Mouse (Mus musculus) cerebellum, adult 8-10 months (tissue): ENCODE measurements at regions not wholly inside any gene's neighbourhood (a gene's known extent, or its start where the extent isn't known, plus 50 kb on each side); places are given as distances from the start of the nearest gene placed in this dataset.
A peak's percentile ranks its signal among the peaks of the same experiment; 100 is the strongest.

Experiments
- DNase-seq: peaks from one replicate; pipeline ENCODE4 v3.0.0; 2022

DNA sequence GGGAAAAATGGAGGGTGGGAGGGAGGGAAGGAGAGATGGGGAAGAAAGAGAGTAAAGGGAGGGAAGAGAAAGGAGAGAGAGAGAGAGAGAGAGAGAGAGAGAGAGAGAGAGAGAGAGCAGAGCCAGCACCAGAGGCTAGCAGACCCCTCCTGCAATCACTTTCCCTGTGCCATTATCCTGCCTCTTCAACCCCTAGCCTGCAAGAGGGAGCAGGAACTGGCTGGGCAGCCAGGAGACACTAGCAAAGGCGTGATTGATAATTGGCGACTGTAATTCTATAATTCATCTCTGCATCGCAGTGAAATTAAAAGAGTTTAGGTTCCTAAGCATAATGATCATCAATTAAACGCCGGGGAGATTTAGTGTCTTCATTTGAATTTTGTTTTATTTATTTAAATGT, 190.1 kb upstream of the 4931429L15Rik start:
- no peak for DNase-seq

GRCm38 (mm10) chr9:46509458-46509857, 189.7 kb upstream of the 4931429L15Rik start:
- no peak for DNase-seq

GRCm38 (mm10) chr9:46507036-46507435, 187.2 kb upstream of the 4931429L15Rik start:
- DNase-seq, result peak; percentile 55

DNA sequence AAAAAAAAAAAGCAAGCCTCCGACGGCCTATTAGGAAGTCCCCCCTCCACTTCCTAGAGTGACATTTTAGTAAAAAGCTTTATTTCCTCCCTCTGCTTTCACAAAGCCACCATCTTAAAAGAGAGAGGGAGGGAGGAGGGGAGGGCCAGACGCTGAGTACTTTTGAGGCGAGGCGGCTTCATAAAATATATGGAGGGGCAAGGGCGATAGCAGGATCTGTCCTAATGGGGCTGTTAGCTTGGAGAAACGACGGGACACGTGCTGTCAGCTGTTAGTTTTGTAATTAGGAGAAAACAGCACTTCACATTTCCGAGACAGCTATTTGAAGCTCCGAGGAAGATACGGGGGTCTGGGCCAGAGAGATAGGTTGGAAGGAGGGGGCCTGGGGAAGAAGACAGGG, 184.8 kb upstream of the 4931429L15Rik start:
- DNase-seq, result no peak

DNA sequence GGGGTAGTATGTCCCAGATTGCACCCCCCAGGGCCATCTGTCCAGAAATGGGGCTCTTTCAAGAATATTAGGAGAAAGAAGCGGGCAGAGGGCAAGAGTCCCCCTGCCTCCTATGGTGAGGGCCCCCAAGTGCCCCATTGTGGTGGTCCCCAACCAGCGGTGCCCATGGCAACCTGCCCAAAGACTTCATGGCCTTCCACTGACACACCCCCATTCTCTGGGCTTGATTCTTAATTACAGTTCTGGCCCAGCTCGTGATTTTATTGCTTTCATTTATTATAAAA, 184.3 kb upstream of the 4931429L15Rik start:
- DNase-seq, result no peak

DNA sequence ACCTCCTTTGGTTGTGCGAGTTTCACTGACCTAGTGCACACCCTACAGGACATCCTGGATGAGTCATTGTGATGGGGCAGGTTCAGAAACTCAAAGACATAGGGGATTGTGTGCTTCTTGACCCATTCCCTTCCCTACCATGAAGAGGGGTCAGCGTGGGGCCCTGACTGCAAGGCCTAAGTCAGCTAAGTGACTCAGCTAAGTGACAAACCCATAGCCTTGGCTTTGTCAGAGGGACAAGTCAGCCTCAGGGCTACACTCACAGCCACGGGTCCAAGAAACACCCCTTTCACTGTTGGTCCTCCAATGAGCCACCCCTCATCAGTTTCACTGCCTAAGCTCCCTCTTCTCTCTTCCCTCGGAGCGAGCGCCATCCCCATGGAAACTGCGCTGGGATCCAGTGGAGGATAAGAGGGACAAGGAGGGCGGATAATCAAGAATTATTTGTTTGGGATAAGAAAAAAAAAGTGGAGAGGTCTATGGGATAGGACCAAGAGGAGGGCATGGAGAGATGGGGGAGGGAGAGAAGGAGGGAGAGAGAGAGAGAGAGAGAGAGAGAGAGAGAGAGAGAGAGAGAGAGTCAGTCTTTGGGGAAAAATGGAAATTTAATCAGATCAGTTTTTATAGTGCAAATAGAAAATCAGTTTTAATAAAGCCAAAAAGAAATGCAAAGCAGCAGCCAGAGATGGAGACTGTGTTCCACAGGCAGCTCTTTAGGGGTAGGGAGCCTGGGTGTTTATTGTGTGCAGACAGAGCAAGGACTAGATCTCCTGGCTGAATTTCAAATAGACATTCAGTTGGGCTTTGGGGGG, 183.7 kb upstream of the 4931429L15Rik start:
- DNase-seq, result no peak

DNA sequence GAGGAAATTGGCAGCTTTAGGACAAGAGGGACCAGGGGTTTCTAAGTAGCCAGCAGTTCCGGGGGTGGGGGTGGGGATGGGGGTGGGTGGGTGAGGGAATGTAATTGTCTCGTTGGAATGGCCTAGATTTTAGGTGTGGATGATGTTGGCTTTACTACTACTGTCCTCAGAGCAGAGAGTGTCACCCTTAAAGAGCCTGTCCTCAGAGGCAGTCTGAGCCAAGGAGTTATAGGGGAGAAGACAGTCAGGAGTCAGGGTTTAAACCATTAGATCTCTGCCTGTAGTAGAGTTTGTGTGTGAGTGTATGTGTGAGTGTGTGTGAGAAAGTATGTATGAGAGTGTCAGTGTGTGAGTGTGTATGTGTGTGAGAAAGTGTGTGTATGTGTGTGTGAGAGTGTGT, 179.6 kb upstream of the 4931429L15Rik start:
- DNase-seq, result no peak

DNA sequence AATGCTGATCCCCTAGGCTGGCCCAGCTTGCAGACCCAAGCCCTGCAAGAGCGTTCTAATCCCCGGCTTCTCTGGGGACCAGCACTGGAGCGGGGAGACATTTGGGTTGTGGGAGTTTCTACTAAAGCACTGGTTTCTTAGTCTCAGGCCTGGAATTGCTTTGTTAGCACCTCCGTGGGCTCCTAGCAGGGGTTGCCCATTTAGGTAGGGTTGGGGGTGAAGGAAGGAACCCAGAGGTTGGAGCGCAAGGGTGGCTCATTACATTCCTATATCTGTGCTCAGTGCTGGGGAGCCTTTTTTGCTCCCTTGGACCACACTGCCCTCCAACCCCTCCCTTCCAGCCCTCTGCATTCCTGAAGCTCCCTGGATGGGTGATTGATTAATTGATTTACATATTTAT, 179.1 kb upstream of the 4931429L15Rik start:
- no peak for DNase-seq

GRCm38 (mm10) chr9:46495276-46495675, 175.5 kb upstream of the 4931429L15Rik start:
- no peak for DNase-seq

DNA sequence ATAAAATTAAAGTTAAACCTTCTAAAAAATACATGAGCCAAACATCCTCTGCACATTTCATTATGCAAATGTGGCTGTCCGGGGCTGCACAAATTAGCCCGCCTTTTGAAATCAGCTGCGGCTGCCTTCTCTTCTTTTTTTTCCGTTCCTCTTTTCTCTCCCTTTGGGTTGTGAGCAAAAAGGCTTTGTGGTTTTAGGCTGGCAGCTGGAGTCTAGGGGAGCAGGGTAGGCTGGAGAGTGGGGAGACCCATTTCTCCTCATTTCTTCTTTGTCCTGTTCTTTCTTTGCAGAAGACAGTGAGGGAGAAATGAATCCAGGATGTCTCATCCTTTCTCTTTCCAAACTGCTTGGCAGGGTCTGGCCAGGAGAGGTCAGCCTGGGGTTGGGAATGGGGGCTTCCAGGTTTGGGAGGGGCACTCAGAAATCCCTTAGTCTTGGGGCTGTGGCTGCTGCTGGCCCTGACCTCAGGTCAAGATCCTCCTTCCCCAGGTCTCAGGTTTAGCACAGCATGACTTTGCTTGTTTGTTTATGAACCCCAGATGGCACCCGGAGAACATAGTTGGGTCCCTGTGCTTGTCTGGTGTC, 163.2 kb upstream of the 4931429L15Rik start:
- DNase-seq, result no peak

DNA sequence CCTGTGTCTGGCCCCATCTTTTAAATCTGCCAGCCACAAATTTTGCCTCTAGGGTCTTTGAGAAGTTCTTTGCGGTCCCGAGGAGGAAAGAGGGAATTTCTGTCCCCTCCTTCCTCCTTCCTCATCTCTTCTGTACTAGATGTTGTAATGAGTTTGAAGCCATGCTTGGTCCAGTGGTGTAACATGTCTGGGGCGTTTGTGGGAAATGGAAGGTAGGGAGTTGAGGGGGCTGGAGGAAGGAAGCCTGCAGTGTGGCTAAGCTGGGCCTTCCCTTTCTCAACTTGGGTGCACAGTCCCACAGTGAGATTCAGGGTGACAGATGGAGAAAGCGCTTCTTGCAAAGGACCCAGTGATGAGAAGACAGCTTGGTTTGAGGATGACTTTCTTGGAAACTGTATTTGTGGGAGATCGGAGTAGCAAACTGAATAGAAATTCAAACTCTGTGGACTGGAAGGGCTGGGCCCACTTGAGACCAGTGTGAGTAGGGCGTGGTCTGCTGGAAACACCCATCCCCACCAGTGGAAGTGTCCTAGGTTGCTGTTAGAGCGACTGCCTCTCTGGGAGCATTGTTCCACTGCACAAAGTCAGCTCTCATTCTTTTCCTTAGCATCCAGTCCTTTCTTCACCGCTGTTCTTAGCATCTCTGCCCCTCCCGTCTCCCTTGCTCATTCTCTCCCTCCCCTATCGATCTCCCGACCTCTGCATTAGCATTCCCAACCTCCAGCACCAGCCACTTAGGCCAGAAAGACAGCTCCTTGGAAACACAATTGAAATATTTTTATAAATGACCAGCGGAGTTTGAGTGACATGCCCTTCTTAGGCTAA, 162.5 kb upstream of the 4931429L15Rik start:
- DNase-seq, result no peak

DNA sequence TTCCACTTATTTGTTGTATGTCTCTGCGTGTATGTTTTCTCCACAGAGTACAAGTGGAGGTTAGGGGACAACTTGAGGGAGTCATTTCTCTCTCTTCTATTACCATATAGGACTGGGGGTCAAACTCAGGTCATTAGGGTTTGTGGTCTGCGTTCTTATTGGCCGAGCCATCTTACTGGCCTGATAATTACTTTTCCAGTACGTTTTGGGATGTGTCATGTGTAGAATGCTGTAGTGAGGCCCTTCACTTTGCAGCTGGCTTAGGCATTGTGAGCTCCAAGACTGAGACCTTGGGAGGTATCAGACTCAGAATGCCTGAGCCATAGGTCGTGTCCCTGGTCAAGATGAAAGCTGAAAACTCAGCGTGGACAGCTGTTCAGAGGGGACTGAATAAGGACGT, 161.7 kb upstream of the 4931429L15Rik start:
- no peak for DNase-seq

DNA sequence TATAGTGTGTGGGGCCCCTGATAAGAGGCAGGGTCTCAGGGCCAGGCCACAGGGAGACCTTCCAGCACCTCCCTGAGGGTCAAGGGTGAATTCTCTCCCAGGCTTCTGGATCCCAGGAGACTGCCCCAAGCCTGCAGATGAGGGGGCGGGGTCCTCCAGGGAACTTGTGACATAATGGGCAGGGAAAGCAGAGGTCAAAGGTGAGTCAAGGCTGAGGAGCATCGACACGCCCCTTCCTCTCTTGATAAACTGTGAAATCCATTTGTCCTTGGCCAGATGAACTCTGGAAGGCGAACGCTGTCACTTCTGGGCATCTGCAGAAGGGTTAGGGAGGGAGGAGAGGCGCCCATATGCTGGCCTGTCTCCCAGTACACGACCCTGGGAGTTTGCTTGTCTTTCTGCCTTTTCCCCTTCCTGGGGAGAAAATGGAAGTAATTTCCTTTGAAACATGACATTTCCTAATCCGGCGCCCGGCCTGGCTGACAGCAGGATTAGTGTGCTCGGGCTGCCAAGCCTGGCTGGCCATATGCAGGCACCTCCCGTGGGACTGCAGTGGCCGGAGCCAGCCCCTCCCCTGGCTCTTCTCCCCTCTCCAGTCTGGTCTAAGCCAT, 160.4 kb upstream of the 4931429L15Rik start:
- DNase-seq, result peak; percentile 61

- DNase-seq, result no peak
These were observed 158.8 kb upstream of the 4931429L15Rik start for GRCm38 (mm10) chr9:46478611-46479010.

- DNase-seq, result no peak
These were observed 156.7 kb upstream of the 4931429L15Rik start for GRCm38 (mm10) chr9:46476516-46476915.

GRCm38 (mm10) chr9:46473681-46474080, 153.9 kb upstream of the 4931429L15Rik start:
- DNase-seq, result peak; percentile 51

DNA sequence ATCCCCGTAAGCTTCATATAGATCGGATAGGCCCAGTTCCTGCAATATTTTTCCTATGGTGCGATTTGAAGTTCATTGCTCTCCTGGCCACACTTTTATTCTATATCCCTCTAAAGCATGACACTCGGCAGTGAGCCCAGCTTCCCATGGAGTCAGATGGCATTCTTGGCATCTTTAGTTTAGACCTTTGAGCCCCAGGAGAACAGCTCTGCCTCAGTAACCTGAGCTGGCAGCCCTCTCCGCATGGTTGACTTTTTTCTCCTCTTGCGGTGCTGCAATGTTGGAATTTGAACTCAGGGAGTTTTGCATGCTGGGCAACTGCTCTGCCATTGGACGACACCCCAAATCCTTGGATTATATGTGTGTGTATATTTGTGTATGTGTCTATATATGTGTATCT, 149.7 kb upstream of the 4931429L15Rik start:
- DNase-seq, result peak; percentile 46

DNA sequence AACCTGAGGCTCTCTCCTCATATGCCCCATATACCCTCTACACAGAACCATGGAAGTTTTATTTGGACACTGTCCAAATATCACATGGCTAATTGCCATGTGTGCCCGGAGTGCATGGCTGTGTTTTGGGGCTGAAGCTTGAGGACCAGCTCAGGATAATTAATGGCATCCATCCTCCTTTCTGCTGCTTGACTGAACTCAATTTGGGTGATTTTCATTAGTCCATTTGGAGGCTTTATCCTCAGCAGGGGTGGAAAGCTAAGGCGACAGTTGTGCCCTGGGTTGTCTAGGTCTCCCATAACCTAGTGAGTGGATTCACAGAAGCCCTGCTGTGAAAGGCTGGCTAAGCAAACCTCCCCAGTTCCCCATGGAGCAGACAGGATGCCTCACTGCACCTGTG, 148.5 kb upstream of the 4931429L15Rik start:
- DNase-seq, result no peak

- DNase-seq, result no peak
These were observed 147.9 kb upstream of the 4931429L15Rik start for GRCm38 (mm10) chr9:46467671-46468070.

DNA sequence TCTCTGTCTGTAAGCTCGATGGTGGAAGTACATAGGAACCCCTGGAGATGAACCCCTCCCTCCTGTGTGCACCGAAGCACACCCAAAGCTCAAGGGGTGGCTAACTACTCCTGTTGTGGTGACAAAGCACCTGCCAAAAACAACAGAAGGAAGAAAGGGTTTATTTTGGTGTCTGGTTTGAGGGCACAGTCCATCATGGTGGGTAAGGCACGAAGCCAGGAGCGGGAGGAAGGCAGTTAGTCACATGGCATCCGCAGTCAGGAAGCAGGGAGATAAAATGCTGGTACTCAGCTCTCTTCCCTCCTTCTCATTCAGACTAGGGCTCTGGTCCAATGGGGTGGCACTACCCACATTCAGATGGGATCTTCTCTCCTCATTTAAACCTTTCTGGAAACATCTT, 142.9 kb upstream of the 4931429L15Rik start:
- DNase-seq, result no peak

DNA sequence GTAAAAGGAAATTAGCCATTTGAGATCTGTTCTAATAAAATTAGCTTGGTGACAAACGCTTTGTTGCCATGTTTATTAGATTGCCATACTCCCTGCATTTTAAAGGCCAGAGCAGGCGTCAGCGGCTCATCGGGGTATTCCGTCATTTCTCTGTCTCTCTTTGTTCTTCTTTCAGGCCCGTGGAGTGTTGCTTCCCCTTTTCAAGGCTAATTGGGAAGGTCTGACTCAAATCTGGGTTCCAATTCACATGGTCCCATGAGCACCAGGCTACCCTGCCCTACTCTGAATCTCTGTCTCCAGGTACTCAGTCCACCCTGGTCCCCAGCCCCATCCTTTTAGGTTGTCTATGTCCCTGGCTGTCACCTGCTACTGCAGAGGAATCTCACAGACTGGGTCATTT, 138.2 kb upstream of the 4931429L15Rik start:
- no peak for DNase-seq

GRCm38 (mm10) chr9:46454807-46455610, 135.2 kb upstream of the 4931429L15Rik start:
- no peak for DNase-seq
